Mouse (Mus musculus): ENCODE results near the gene 4930412O13Rik. TPM values are rescaled to one million over a fixed set of nuclear protein-coding genes. Genes with fewer than 3 reads are reported as not detected.

4930412O13Rik gene
- polyA plus RNA-seq, 1 experiment: not detected

DNA sequence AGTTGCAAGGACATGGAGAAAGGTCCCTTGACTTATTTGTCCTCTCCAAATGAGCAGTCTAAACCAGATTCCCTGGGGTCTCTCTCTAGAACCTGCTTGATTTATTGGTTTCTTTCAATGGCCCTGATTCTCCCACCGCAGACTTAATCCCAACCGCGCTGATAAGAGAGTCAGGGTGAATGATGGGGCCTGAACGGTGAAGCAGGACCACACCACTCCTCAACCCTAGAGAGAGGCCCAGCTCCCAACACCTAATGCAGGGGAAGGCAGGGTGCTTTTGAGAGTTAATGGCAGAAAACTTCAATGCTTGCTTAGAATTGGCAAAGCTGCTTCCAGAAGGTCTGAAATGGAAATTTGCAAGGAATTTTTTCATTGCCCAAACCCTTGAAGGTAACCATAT lies 5.8 kb upstream of the 4930412O13Rik start:
- peaks cover 8% of the 10 kb centered on the region for H3K27me3 ChIP-seq (ENCODE audit: control insufficient read depth, insufficient read depth, low read length)
- TF ChIP-seq CTCF (IDR thresholded peaks at IDR 0.05; ENCODE audit: extremely low read depth, insufficient read depth, insufficient read length, insufficient replicate concordance): no peak
- TF ChIP-seq POLR2A (IDR thresholded peaks at IDR 0.05; ENCODE audit: low read depth, low read length): no peak
- 0 out of 2 replicates have a peak, but pooled peaks cover 1% of the 10 kb centered on the region for H3K36me3 ChIP-seq (ENCODE audit: control insufficient read depth, insufficient read depth, low read length)
- H3K27ac ChIP-seq (ENCODE audit: insufficient read depth, low read length): no peak overlapping the region; the same call in 1 of the 2 replicates
- H3K4me3 ChIP-seq (ENCODE audit: extremely low read depth, insufficient read depth, insufficient read length): no peak overlapping the region
- 84% methylated on average over 4 of the region's 4 CpGs for WGBS
- DNase-seq (ENCODE audit: low read depth in 1 of 2, low spot score in 2 of 2): no peak
- H3K4me1 ChIP-seq (ENCODE audit: control insufficient read depth, insufficient read depth, insufficient read length): peaks cover 5% of the 10 kb centered on the region

DNA sequence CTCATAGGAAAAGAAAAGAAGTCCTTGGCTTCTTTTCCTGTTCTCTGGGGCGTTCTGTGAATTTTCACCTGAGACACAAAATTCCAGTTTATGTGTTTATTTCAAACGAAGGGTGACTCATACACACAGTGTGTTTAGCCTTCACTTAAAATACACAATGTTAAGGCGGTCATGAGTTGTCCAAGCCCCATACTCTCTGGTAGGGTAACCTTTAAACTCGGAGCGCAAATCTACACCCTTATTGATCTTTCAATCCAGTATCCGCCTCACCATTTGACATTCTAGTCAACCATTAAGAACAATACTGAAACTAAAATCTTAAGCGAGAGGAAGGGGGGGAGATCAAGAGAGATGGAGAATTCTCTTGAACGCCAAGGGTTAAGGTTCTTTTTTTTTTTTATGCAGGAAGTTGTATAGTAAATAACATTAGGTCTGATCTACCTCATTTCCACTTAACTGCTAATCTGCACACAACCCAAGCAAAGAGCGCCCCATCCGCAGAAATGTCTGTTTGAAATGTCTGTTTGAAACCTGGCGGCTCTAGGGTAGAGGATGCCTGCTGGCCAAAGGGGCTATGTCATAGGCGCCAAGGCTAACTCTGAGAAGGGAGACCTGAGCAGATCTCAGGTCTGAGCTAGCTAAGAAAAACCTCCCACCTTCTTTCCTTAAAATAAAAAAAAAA lies 5.2 kb upstream of the 4930412O13Rik start:
- Histone ChIP-seq H3K27me3 (ENCODE audit: control insufficient read depth, insufficient read depth, low read length) (peaks cover 13% of the 10 kb centered on the region), H3K4me3 (ENCODE audit: extremely low read depth, insufficient read depth, insufficient read length) (no peak overlapping the region), H3K4me1 (ENCODE audit: control insufficient read depth, insufficient read depth, insufficient read length) (peaks cover 5% of the 10 kb centered on the region), H3K27ac (ENCODE audit: insufficient read depth, low read length) (peak overlapping the region; percentile 42; the same call in 1 of the 2 replicates), H3K36me3 (ENCODE audit: control insufficient read depth, insufficient read depth, low read length) (0 out of 2 replicates have a peak, but pooled peaks cover 1% of the 10 kb centered on the region)
- no peak for TF ChIP-seq POLR2A (IDR thresholded peaks at IDR 0.05; ENCODE audit: low read depth, low read length)
- TF ChIP-seq CTCF (IDR thresholded peaks at IDR 0.05; ENCODE audit: extremely low read depth, insufficient read depth, insufficient read length, insufficient replicate concordance): no peak
- DNase-seq (ENCODE audit: low read depth in 1 of 2, low spot score in 2 of 2): no peak
- WGBS: 72% methylated on average over 12 of the region's 12 CpGs

DNA sequence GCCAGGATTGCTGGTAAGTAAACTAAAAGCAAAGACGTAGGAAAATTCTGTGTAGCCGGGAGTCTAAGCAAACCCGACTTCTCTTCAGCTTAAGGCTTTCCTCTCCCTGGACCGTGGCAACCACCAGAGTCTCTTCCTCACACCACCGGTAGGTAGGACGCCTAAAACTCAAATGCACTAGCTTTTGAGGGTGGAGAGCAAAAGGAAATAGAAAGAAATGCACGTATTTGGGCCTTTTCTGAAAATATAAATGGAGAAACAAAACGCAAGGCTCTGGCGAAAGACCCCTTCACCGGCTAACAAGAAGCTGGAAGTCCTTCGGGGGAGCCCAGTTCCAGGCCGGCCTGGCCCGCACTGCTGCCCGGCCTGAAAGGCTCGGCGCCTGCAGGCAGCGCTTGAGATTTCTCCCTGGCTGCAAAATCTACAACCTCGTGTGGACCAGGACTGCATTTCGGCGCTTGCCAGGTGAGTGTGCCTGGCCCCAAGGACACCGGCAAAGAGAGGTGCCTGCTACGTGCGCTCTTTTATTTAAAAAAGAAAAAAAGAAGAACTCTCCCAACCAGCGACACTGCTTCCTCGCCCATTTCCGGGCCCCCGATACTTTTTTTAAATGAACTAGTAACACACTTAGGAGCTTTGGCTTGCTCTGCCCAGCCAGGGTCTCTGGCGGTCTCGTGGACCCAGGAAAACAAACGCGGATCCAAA lies 4.3 kb upstream of the 4930412O13Rik start:
- Histone ChIP-seq H3K4me3 (ENCODE audit: extremely low read depth, insufficient read depth, insufficient read length) (peak overlapping the region; percentile 61), H3K4me1 (ENCODE audit: control insufficient read depth, insufficient read depth, insufficient read length) (peaks cover 5% of the 10 kb centered on the region), H3K27ac (ENCODE audit: insufficient read depth, low read length) (peak overlapping the region; percentile 58), H3K36me3 (ENCODE audit: control insufficient read depth, insufficient read depth, low read length) (0 out of 2 replicates have a peak, but pooled peaks cover 1% of the 10 kb centered on the region), H3K27me3 (ENCODE audit: control insufficient read depth, insufficient read depth, low read length) (peaks cover 22% of the 10 kb centered on the region)
- TF ChIP-seq CTCF (IDR thresholded peaks at IDR 0.05; ENCODE audit: extremely low read depth, insufficient read depth, insufficient read length, insufficient replicate concordance) (no peak), POLR2A (IDR thresholded peaks at IDR 0.05; ENCODE audit: low read depth, low read length) (no peak)
- WGBS: 10% methylated on average over 31 of the region's 31 CpGs
- no peak for DNase-seq (ENCODE audit: low read depth in 1 of 2, low spot score in 2 of 2)

DNA sequence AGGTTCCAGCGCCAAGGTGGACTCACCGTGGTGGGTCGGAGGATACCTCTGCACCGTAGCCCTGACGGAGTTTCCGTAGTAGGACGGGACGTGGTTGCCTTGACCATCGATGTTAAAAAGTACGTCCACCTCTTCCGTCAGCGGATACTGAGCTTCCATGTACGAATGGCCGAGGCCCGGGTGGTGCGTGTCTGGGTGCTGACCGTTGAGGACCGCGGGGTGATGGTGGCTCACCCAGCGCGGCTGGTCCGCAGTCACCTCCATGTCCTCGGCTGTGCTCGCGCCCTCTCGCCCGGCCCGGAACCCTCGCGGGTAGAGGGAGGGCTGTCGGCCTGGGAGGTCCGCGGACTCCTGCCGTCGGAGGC lies 3.7 kb upstream of the 4930412O13Rik start:
- Histone ChIP-seq H3K36me3 (ENCODE audit: control insufficient read depth, insufficient read depth, low read length) (0 out of 2 replicates have a peak, but pooled peaks cover 1% of the 10 kb centered on the region), H3K27me3 (ENCODE audit: control insufficient read depth, insufficient read depth, low read length) (peaks cover 26% of the 10 kb centered on the region), H3K4me1 (ENCODE audit: control insufficient read depth, insufficient read depth, insufficient read length) (peaks cover 5% of the 10 kb centered on the region), H3K4me3 (ENCODE audit: extremely low read depth, insufficient read depth, insufficient read length) (peak overlapping the region; percentile 61), H3K27ac (ENCODE audit: insufficient read depth, low read length) (peak overlapping the region; percentile 58)
- DNase-seq (ENCODE audit: low read depth in 1 of 2, low spot score in 2 of 2): no peak
- TF ChIP-seq CTCF (IDR thresholded peaks at IDR 0.05; ENCODE audit: extremely low read depth, insufficient read depth, insufficient read length, insufficient replicate concordance) (no peak), POLR2A (IDR thresholded peaks at IDR 0.05; ENCODE audit: low read depth, low read length) (no peak)
- 2% methylated on average over 35 of the region's 35 CpGs for WGBS

DNA sequence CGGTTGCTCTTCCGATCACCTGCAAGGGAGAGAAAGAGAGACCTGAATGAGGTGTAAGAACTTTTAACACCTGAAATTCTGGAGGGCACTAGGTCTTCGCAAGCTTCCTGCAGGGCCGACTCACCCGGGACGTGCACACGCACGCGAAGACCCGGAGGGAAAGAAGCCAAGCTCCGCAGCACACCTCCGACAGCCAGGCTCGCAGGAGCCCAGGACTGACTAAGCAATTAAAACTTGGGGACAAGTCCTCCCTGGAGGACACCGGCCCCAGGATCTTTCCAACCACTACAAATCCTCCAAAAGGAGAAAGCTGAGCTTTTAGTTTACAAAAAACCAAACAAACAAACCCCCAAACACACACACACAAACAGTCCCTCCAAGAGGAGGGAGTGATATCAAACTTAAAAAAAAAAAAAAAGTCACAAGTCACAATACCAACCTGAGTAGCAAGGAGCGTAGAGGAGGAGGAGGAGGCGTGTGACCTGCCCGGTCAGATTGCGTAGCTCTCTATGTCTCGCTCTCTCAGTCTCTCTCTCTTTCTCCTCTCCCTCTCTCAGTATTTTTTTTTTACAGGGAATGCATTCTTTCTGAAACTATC lies 3.0 kb upstream of the 4930412O13Rik start:
- TF ChIP-seq CTCF (IDR thresholded peaks at IDR 0.05; ENCODE audit: extremely low read depth, insufficient read depth, insufficient read length, insufficient replicate concordance): no peak
- TF ChIP-seq POLR2A (IDR thresholded peaks at IDR 0.05; ENCODE audit: low read depth, low read length): no peak
- Histone ChIP-seq H3K4me3 (ENCODE audit: extremely low read depth, insufficient read depth, insufficient read length) (peak overlapping the region; percentile 55), H3K36me3 (ENCODE audit: control insufficient read depth, insufficient read depth, low read length) (0 out of 2 replicates have a peak, but pooled peaks cover 1% of the 10 kb centered on the region), H3K27ac (ENCODE audit: insufficient read depth, low read length) (peak overlapping the region; percentile 6; the same call in 1 of the 2 replicates), H3K27me3 (ENCODE audit: control insufficient read depth, insufficient read depth, low read length) (peaks cover 33% of the 10 kb centered on the region), H3K4me1 (ENCODE audit: control insufficient read depth, insufficient read depth, insufficient read length) (peaks cover 10% of the 10 kb centered on the region)
- WGBS: 2% methylated on average over 19 of the region's 19 CpGs
- DNase-seq (ENCODE audit: low read depth in 1 of 2, low spot score in 2 of 2): no peak

DNA sequence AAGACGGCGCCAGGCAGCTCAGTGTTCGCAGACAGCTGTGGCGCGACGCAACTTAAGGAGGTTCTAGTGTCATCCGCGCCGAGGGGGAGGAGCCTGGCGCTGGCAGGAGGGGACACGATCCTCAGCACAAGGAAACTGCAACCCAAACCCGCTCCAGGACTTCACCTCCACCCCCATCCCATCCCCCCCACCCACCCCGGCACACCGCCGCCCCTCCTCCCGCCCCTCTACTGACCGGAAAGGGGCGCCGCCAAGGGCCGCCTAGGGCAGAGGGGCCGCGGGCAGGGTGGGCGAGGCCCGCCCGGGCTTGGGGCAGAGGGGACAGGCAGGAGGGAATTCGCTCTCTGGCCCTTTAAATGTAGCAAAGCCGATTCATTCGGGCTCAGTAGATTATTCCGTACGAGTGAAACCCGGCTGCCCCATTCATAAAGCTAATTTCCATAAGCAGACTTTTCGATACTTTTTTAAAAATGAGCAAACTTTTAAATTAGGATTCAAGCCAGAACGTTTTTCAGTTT lies 2.4 kb upstream of the 4930412O13Rik start:
- under 1% methylated on average over 33 of the region's 33 CpGs for WGBS
- H3K4me1 ChIP-seq (ENCODE audit: control insufficient read depth, insufficient read depth, insufficient read length): peaks cover 11% of the 10 kb centered on the region
- peak in 1 of 2 experiments; percentile 41 for DNase-seq (ENCODE audit: low read depth in 1 of 2, low spot score in 2 of 2)
- TF ChIP-seq CTCF (IDR thresholded peaks at IDR 0.05; ENCODE audit: extremely low read depth, insufficient read depth, insufficient read length, insufficient replicate concordance) (no peak), POLR2A (IDR thresholded peaks at IDR 0.05; ENCODE audit: low read depth, low read length) (no peak)
- H3K27ac ChIP-seq (ENCODE audit: insufficient read depth, low read length): no peak overlapping the region
- peak overlapping the region; percentile 55; the same call in 1 of the 2 replicates for H3K4me3 ChIP-seq (ENCODE audit: extremely low read depth, insufficient read depth, insufficient read length)
- 0 out of 2 replicates have a peak, but pooled peaks cover 1% of the 10 kb centered on the region for H3K36me3 ChIP-seq (ENCODE audit: control insufficient read depth, insufficient read depth, low read length)
- peaks cover 36% of the 10 kb centered on the region for H3K27me3 ChIP-seq (ENCODE audit: control insufficient read depth, insufficient read depth, low read length)
